Mouse (Mus musculus): ENCODE measurements around the gene Ifit1. TPM values are rescaled to one million over a fixed set of nuclear protein-coding genes. Genes with fewer than 3 reads are reported as not detected.

Gene Ifit1
- polyA plus RNA-seq, 1 experiment from 2014 or later: 2.2 TPM

DNA sequence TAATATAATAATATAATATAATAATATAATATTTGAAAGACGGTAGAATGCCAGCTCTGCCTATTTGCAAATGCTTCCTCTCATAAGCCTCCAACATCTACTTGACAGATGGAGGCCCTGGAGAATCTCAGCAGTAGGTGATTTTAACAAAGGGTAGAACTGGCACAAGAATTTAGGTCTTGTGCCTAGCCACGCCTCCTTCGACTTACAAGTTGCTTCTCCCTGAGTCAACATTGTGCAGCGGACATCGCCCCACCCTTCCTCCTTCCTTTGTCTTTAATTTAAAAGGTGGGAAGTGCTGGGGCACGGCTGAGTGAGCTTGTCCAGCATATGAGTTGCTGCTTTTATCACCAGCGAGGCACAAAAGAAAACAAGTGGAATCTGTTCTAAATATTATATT is 32.8 kb downstream of the Ifit1 start:
- Histone ChIP-seq H3K27ac (ENCODE audit: low read depth) (no peak overlapping the region), H3K27me3 (replicated peaks; ENCODE audit: control insufficient read depth, insufficient read depth, low read length) (no peaks in the 10 kb centered on the region), H3K4me1 (replicated peaks; ENCODE audit: control insufficient read depth, insufficient read depth, low read length) (no peaks in the 10 kb centered on the region), H3K4me3 (ENCODE audit: low read depth, low read length) (no peak overlapping the region), H3K4me2 (ENCODE audit: low read length) (no peak overlapping the region), H3K9me3 (ENCODE audit: control insufficient read depth, low read length) (no peaks in the 10 kb centered on the region), H3K9ac (ENCODE audit: low read length) (no peak overlapping the region), H3K36me3 (ENCODE audit: control insufficient read depth, insufficient read depth, low read length) (no peaks in the 10 kb centered on the region)
- no peak for DNase-seq (ENCODE audit: low spot score)
- whole genome bisulfite sequencing: 60% methylated on average over 7 of the region's 7 CpGs
- no peak for ATAC-seq (replicated peaks; ENCODE audit: low FRiP score, low TSS enrichment, low read depth)

DNA sequence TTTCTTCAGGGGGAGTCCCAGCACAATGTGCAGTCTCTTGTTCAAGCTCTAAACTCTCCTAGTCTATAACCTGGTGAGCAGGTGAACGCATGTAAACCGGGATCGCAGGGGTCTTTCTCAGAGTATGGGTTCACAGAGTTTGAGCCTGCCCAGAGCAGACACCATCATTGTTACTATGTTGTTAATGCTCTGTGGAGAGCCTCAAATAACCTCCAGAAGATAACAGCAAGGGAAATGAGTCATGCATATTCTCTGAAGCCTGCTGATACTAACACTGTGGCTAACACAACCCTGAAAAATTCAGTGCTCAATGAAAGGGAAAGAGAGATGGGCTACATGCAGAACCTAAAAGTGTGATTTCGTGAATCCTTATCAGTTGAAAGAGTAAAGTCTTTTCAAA is 37.8 kb downstream of the Ifit1 start:
- ATAC-seq (replicated peaks; ENCODE audit: low FRiP score, low TSS enrichment, low read depth) (no peak), DNase-seq (ENCODE audit: low spot score) (no peak)
- 87% methylated on average over 4 of the region's 4 CpGs for WGBS
- Histone ChIP-seq H3K9me3 (ENCODE audit: control insufficient read depth, low read length) (no peaks in the 10 kb centered on the region), H3K27me3 (replicated peaks; ENCODE audit: control insufficient read depth, insufficient read depth, low read length) (no peaks in the 10 kb centered on the region), H3K36me3 (ENCODE audit: control insufficient read depth, insufficient read depth, low read length) (no peaks in the 10 kb centered on the region), H3K4me1 (replicated peaks; ENCODE audit: control insufficient read depth, insufficient read depth, low read length) (no peaks in the 10 kb centered on the region), H3K9ac (ENCODE audit: low read length) (no peak overlapping the region), H3K4me3 (ENCODE audit: low read depth, low read length) (no peak overlapping the region), H3K27ac (ENCODE audit: low read depth) (no peak overlapping the region), H3K4me2 (ENCODE audit: low read length) (no peak overlapping the region)

DNA sequence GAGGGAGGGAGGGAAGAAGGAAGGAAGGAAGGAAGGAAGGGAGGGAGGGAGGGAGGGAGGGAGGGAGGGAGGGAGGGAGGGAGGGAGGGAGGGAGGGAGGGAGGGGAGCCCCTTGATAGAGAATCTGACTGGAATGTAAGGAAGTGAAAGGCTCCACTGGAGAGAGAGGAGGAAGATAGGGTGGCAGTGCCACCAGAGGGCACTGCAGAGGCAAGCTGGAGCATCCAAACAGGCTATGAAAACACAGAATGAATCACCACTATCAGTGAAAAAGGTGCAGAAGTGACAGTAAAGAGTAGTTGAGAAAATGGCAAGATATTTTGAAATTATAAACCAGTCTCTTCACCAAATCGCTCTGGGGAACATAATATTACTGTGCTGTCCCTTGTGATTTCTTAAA is 44.2 kb downstream of the Ifit1 start:
- Histone ChIP-seq H3K27ac (ENCODE audit: low read depth) (no peak overlapping the region), H3K9me3 (ENCODE audit: control insufficient read depth, low read length) (no peaks in the 10 kb centered on the region), H3K4me1 (replicated peaks; ENCODE audit: control insufficient read depth, insufficient read depth, low read length) (no peaks in the 10 kb centered on the region), H3K4me2 (ENCODE audit: low read length) (no peak overlapping the region), H3K36me3 (ENCODE audit: control insufficient read depth, insufficient read depth, low read length) (no peaks in the 10 kb centered on the region), H3K9ac (ENCODE audit: low read length) (no peak overlapping the region), H3K4me3 (ENCODE audit: low read depth, low read length) (no peak overlapping the region), H3K27me3 (replicated peaks; ENCODE audit: control insufficient read depth, insufficient read depth, low read length) (no peaks in the 10 kb centered on the region)
- no peak for DNase-seq (ENCODE audit: low spot score)
- ATAC-seq (replicated peaks; ENCODE audit: low FRiP score, low TSS enrichment, low read depth): no peak
- WGBS: 54% methylated on average over 1 of the region's 1 CpGs

DNA sequence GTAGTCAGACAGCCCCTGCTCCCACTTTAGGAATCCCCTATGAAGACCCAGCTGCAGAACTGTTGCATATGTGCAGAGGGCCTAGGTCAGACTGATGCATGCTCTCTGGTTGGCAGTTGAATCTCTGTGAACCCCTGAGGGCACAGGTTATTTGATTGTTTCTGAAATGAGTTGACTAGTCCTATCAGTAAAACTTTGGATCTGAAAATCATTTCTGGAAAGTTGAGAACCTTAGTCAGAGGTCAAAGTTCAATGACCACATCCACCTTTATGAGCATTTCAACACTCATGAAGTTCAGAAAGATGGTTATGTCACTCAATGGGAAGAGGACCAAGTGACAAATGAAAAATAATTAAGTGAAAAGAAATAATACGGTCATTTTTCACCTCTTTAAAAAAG is 44.9 kb downstream of the Ifit1 start:
- Histone ChIP-seq H3K4me3 (ENCODE audit: low read depth, low read length) (no peak overlapping the region), H3K27ac (ENCODE audit: low read depth) (no peak overlapping the region), H3K27me3 (replicated peaks; ENCODE audit: control insufficient read depth, insufficient read depth, low read length) (no peaks in the 10 kb centered on the region), H3K4me2 (ENCODE audit: low read length) (no peak overlapping the region), H3K4me1 (replicated peaks; ENCODE audit: control insufficient read depth, insufficient read depth, low read length) (no peaks in the 10 kb centered on the region), H3K9ac (ENCODE audit: low read length) (no peak overlapping the region), H3K36me3 (ENCODE audit: control insufficient read depth, insufficient read depth, low read length) (no peaks in the 10 kb centered on the region), H3K9me3 (ENCODE audit: control insufficient read depth, low read length) (no peaks in the 10 kb centered on the region)
- no peak for DNase-seq (ENCODE audit: low spot score)
- 100% methylated on average over 1 of the region's 1 CpGs for WGBS
- ATAC-seq (replicated peaks; ENCODE audit: low FRiP score, low TSS enrichment, low read depth): no peak

DNA sequence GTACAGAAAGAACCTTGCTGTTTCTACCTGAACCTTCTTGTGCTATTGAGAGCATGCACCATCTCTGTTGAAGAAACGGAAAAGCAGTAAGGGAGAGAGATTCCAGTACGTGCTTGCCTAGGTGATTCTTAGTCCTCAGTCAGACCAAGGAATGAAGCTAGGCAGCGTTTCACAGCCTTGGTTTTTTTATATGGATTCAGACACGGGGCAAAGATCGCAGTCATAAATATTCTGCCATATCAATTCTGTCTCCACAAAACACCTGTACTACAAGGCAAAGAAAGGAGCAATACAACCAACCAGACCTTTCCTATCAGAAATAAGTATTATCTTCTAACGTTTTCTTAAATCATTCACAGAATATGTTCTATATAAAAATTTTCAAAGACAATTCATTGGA is 50.7 kb downstream of the Ifit1 start:
- Histone ChIP-seq H3K36me3 (ENCODE audit: control insufficient read depth, insufficient read depth, low read length) (no peaks in the 10 kb centered on the region), H3K9ac (ENCODE audit: low read length) (no peak overlapping the region), H3K4me1 (replicated peaks; ENCODE audit: control insufficient read depth, insufficient read depth, low read length) (no peaks in the 10 kb centered on the region), H3K4me3 (ENCODE audit: low read depth, low read length) (no peak overlapping the region), H3K9me3 (ENCODE audit: control insufficient read depth, low read length) (no peaks in the 10 kb centered on the region), H3K27ac (ENCODE audit: low read depth) (no peak overlapping the region), H3K27me3 (replicated peaks; ENCODE audit: control insufficient read depth, insufficient read depth, low read length) (no peaks in the 10 kb centered on the region), H3K4me2 (ENCODE audit: low read length) (no peak overlapping the region)
- ATAC-seq (replicated peaks; ENCODE audit: low FRiP score, low TSS enrichment, low read depth): no peak
- 61% methylated on average over 6 of the region's 6 CpGs for WGBS
- DNase-seq (ENCODE audit: low spot score): no peak

DNA sequence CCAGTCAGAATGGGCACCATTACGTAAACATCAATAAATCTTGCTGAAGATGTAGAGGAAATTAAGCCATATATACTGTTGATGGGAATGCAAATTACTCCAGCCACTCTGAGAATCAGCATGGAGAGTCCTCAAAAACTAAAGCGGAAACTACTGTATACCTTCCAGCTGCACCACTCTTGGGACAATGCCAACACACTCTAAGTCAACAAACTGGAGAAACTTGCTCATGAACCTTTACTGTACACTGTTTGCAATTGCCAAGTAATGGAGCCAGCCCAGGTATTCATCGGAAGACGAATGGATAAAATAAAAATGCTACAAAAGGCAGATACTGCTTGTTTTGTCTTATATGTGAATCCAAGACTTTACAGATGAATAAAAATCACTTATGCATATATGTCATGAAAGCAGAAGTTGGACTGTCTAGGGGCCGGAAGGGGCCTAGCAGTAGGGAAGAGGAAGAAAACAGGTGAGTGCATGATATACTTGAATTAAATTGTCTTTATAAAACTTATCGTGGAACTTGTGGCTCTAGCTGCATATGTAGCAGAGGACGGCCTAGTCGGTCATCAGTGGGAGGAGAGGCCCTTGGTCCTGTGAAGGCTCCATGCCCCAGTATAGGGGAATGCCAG is 55.8 kb downstream of the Ifit1 start:
- H3K36me3 ChIP-seq (ENCODE audit: control insufficient read depth, insufficient read depth, low read length): no peaks in the 10 kb centered on the region
- 88% methylated on average over 8 of the region's 8 CpGs for WGBS
- no peak overlapping the region for H3K4me3 ChIP-seq (ENCODE audit: low read depth, low read length)
- H3K4me2 ChIP-seq (ENCODE audit: low read length): no peak overlapping the region
- no peaks in the 10 kb centered on the region for H3K27me3 ChIP-seq (replicated peaks; ENCODE audit: control insufficient read depth, insufficient read depth, low read length)
- H3K27ac ChIP-seq (ENCODE audit: low read depth): no peak overlapping the region
- ATAC-seq (replicated peaks; ENCODE audit: low FRiP score, low TSS enrichment, low read depth) (no peak), DNase-seq (ENCODE audit: low spot score) (no peak)
- no peaks in the 10 kb centered on the region for H3K9me3 ChIP-seq (ENCODE audit: control insufficient read depth, low read length)
- no peak overlapping the region for H3K9ac ChIP-seq (ENCODE audit: low read length)
- H3K4me1 ChIP-seq (replicated peaks; ENCODE audit: control insufficient read depth, insufficient read depth, low read length): no peaks in the 10 kb centered on the region

DNA sequence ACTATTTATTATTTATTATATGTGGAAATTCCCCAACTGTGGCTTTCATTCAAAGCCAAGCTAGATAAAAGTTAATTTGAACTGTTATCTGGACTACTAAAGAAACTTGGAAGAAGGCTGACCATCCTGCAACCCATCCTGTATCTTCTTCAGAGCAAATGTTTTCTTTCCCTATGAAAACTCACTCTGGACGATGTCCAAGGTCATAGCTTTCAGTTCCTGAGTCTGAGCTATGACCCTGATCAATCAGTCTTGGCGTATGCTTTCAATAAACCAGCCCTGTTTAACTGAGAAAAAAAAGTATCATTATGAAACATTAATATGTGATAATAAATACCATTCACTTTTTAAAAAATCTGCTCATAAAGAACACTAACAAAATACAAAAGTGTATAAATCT is 56.8 kb downstream of the Ifit1 start:
- Histone ChIP-seq H3K27me3 (replicated peaks; ENCODE audit: control insufficient read depth, insufficient read depth, low read length) (no peaks in the 10 kb centered on the region), H3K4me2 (ENCODE audit: low read length) (no peak overlapping the region), H3K27ac (ENCODE audit: low read depth) (no peak overlapping the region), H3K9me3 (ENCODE audit: control insufficient read depth, low read length) (no peaks in the 10 kb centered on the region), H3K36me3 (ENCODE audit: control insufficient read depth, insufficient read depth, low read length) (no peaks in the 10 kb centered on the region), H3K4me3 (ENCODE audit: low read depth, low read length) (no peak overlapping the region), H3K4me1 (replicated peaks; ENCODE audit: control insufficient read depth, insufficient read depth, low read length) (no peaks in the 10 kb centered on the region), H3K9ac (ENCODE audit: low read length) (no peak overlapping the region)
- ATAC-seq (replicated peaks; ENCODE audit: low FRiP score, low TSS enrichment, low read depth) (no peak), DNase-seq (ENCODE audit: low spot score) (no peak)
- 72% methylated on average over 2 of the region's 2 CpGs for WGBS

DNA sequence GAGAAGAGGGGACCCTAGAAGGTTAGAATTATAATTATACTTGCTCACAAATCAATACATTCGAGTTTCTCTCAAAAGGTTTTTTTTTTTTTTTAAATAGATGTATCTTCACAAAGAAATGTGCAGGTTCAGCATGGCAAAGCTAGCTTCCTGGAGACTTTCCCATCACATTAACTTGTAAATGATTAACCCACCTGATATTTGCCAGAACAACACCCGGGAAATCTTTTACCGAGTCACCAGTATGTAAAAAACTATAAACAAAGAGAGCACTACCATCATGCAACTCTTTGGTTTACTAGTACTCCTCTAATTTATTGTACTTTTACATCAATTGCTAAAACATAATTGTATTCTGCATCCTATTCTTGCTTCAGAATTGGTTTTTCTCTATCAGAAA is 57.8 kb downstream of the Ifit1 start:
- no peak overlapping the region for H3K27ac ChIP-seq (ENCODE audit: low read depth)
- H3K4me1 ChIP-seq (replicated peaks; ENCODE audit: control insufficient read depth, insufficient read depth, low read length): no peaks in the 10 kb centered on the region
- H3K4me3 ChIP-seq (ENCODE audit: low read depth, low read length): no peak overlapping the region
- WGBS: 54% methylated on average over 3 of the region's 3 CpGs
- H3K9me3 ChIP-seq (ENCODE audit: control insufficient read depth, low read length): no peaks in the 10 kb centered on the region
- no peak overlapping the region for H3K4me2 ChIP-seq (ENCODE audit: low read length)
- H3K36me3 ChIP-seq (ENCODE audit: control insufficient read depth, insufficient read depth, low read length): no peaks in the 10 kb centered on the region
- DNase-seq (ENCODE audit: low spot score) (no peak), ATAC-seq (replicated peaks; ENCODE audit: low FRiP score, low TSS enrichment, low read depth) (no peak)
- H3K9ac ChIP-seq (ENCODE audit: low read length): no peak overlapping the region
- no peaks in the 10 kb centered on the region for H3K27me3 ChIP-seq (replicated peaks; ENCODE audit: control insufficient read depth, insufficient read depth, low read length)

DNA sequence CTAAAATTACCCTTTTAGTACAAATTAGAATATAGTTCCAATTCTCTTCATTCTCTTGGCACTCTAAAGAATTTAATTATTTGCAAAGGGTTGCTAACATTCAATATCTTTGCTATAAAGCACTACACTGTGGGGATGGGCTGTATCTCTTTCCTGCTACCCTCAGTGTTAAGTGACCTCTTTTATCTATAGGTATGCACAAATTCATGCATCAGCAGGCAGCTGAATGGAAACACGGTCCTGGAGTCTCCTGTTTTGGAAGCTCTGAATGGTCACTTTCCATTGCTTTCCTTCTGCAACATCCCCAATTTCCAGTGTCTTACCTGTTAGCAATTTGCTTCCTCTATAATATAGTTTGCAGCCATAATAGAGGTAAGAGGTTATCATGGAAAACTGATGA is 58.2 kb downstream of the Ifit1 start:
- Histone ChIP-seq H3K4me2 (ENCODE audit: low read length) (no peak overlapping the region), H3K27ac (ENCODE audit: low read depth) (no peak overlapping the region), H3K4me1 (replicated peaks; ENCODE audit: control insufficient read depth, insufficient read depth, low read length) (no peaks in the 10 kb centered on the region), H3K36me3 (ENCODE audit: control insufficient read depth, insufficient read depth, low read length) (no peaks in the 10 kb centered on the region), H3K4me3 (ENCODE audit: low read depth, low read length) (no peak overlapping the region), H3K9me3 (ENCODE audit: control insufficient read depth, low read length) (no peaks in the 10 kb centered on the region), H3K9ac (ENCODE audit: low read length) (no peak overlapping the region), H3K27me3 (replicated peaks; ENCODE audit: control insufficient read depth, insufficient read depth, low read length) (no peaks in the 10 kb centered on the region)
- WGBS: 62% methylated on average over 1 of the region's 1 CpGs
- DNase-seq (ENCODE audit: low spot score) (no peak), ATAC-seq (replicated peaks; ENCODE audit: low FRiP score, low TSS enrichment, low read depth) (no peak)

Data from intestine, embryonic 14.5 days (tissue).